Mouse (Mus musculus) cerebellum, adult 2 months (tissue): ENCODE measurements around the gene Klf13. TPM values are rescaled to one million over a fixed set of nuclear protein-coding genes. Genes with fewer than 3 reads are reported as not detected.

Source experiments
- DNase-seq, 2 experiments: peaks; one replicate each; pipeline ENCODE4 v3.0.0; 2021
- H3K27ac ChIP-seq: fragments of 200-500 bp; 2 replicates; pipeline ENCODE4 v1.5.1; 2012; ENCODE audit warnings: low read length, control low read depth, inconsistent platforms; ENCODE audit not compliant: insufficient read depth
- H3K27me3 ChIP-seq: fragments of 200-500 bp; 2 replicates; pipeline ENCODE4 v1.6.1; 2012; ENCODE audit warnings: inconsistent platforms, mild to moderate bottlenecking, low read length, moderate library complexity; ENCODE audit not compliant: control insufficient read depth, insufficient read depth
- H3K4me1 ChIP-seq: fragments of 200-500 bp; 2 replicates; pipeline ENCODE4 v1.6.1; 2011; ENCODE audit warnings: low read length; ENCODE audit not compliant: control insufficient read depth, insufficient read depth
- H3K4me3 ChIP-seq: fragments of 200-500 bp; replicated peaks from 2 replicates; pipeline ENCODE3; 2011; ENCODE audit warnings: mild to moderate bottlenecking, low read depth, low read length, control low read depth; ENCODE audit not compliant: insufficient read depth
- CTCF ChIP-seq: fragments of 200-500 bp; IDR thresholded peaks from 2 replicates; pipeline ENCODE4 v1.5.1; 2011; ENCODE audit warnings: low read depth, mild to moderate bottlenecking, control low read depth, low read length, moderate library complexity, borderline replicate concordance; ENCODE audit not compliant: insufficient read depth
- POLR2A ChIP-seq: fragments of 200-500 bp; IDR thresholded peaks from 2 replicates; pipeline ENCODE4 v1.6.1; 2011; ENCODE audit warnings: low read length, control low read depth, borderline replicate concordance; ENCODE audit not compliant: insufficient read depth
- WGBS: fragments of 180-500 bp; shearing (Covaris S2); methylation state at CpG from one replicate; pipeline ENCODE4 v1.1.7; 2018; 5-methylcytosine and 5-hydroxymethylcytosine counted together
- polyA plus RNA-seq: library from polyadenylated mRNA; depleted of rRNA; stranded (reverse); fragments of >200 nt; gene quantifications from 2 replicates; pipeline ENCODE4 v1.2.3, GENCODE M21; 2012

Gene Klf13
- polyA plus RNA-seq, 1 experiment, result 60.8 TPM

DNA sequence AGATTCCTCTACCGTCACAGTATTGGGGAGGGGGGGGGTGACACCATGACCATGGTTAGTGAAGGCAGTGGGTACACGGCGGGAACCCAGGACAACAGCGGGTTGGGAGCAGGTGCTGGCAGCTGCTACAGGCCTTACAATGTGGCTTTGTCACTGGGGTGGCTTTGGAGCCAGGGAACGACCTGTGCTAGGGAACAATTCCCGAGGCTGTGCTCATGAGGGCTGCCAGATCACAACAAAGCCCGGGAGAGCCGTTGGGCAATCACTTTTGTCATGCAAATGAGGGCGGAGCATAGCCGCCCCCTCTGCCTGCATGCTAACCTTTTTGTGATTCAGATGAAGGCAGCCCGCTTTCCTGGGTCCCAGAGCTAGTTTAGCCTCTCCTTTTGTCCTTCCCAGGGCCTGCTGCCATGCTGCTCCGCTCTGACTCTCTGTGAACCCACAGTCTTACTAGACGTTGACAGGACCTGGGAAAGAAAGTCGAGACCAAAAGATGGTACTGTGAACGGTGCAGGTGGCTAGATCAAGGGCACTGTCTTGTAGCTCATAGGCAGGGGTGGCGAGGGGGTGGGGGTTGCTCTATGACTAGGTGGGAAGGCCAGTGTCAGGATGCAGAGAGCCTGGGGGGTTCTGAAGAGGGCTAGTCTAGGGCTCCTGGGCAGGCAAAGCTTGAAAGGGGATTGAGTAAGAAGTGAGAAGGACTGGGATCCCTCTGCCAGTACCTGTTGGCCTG, 18.4 kb upstream of the Klf13 start:
- DNase-seq, result peak; percentile 11 to 48
- H3K4me1 ChIP-seq, result peaks cover 13% of the 10 kb centered on the region
- no peak overlapping the region; the same call in 1 of the 2 replicates for H3K27ac ChIP-seq
- 62% methylated on average over 16 of the region's 16 CpGs for WGBS
- H3K27me3 ChIP-seq, result no peaks in the 10 kb centered on the region
- no peak for TF ChIP-seq POLR2A
- no peak for TF ChIP-seq CTCF
- H3K4me3 ChIP-seq, result no peak overlapping the region

GRCm38 (mm10) chr7:63956138-63956823, 17.6 kb upstream of the Klf13 start:
- WGBS, result 83% methylated on average over 14 of the region's 14 CpGs

GRCm38 (mm10) chr7:63955440-63955839, 16.7 kb upstream of the Klf13 start:
- no peaks in the 10 kb centered on the region for H3K27me3 ChIP-seq
- H3K4me1 ChIP-seq, result peaks cover 25% of the 10 kb centered on the region
- peak overlapping the region; percentile 28; the same call in 1 of the 2 replicates for H3K27ac ChIP-seq
- H3K4me3 ChIP-seq, result no peak overlapping the region
- no peak for TF ChIP-seq CTCF
- TF ChIP-seq POLR2A, result no peak
- WGBS, result 94% methylated on average over 2 of the region's 2 CpGs
- no peak for DNase-seq

More at GRCm38 (mm10) chr7:63956138-63956823, 17.6 kb upstream of the Klf13 start:
- DNase-seq, result no peak
- peak overlapping the region; percentile 35; the same call in 1 of the 2 replicates for H3K27ac ChIP-seq
- H3K27me3 ChIP-seq, result no peaks in the 10 kb centered on the region
- H3K4me1 ChIP-seq, result peaks cover 20% of the 10 kb centered on the region
- no peak overlapping the region for H3K4me3 ChIP-seq
- no peak for TF ChIP-seq POLR2A

DNA sequence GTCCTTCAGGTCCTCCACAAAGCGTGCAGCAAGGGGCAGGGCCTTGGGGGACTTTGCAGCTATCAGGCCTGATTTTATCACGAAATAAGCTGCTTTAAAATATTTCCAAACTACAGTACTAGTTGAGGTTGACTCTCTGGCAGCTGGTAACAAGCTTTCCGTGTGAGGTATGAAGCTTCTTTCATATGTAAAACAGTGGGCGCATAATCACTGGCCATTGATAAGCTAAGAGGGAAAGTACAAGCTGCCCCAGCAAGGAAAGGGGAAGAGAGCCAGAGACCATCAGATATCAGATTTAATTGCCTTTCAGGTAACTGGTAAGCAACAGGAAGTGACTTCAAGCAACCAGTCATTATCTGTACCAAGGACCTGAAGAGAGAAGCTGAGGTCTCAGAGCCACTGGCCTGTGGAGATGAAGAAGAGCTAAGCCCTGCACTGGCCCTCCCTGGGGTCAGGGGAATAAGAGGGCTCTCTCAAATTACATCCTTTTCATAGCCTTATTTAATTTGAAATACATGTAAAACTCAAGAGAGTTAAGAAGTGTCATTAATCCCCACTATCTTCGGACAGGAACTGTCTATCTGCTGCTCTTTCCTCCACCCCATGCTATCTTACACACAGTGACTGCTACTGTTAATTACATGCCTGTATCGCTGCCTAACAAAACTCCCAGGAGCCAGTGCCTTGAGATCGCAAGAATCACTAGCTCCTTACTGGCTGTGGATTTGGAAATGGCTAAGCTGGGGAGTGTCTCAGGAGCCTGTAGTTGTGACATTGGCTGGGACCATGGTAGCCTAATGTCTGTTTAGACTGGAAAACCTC, 13.6 kb upstream of the Klf13 start:
- no peak for DNase-seq
- 95% methylated on average over 7 of the region's 7 CpGs for WGBS
- Histone ChIP-seq H3K27ac (no peak overlapping the region), H3K4me1 (peaks cover 24% of the 10 kb centered on the region), H3K4me3 (no peak overlapping the region), H3K27me3 (no peaks in the 10 kb centered on the region)
- TF ChIP-seq POLR2A, result no peak
- no peak for TF ChIP-seq CTCF

DNA sequence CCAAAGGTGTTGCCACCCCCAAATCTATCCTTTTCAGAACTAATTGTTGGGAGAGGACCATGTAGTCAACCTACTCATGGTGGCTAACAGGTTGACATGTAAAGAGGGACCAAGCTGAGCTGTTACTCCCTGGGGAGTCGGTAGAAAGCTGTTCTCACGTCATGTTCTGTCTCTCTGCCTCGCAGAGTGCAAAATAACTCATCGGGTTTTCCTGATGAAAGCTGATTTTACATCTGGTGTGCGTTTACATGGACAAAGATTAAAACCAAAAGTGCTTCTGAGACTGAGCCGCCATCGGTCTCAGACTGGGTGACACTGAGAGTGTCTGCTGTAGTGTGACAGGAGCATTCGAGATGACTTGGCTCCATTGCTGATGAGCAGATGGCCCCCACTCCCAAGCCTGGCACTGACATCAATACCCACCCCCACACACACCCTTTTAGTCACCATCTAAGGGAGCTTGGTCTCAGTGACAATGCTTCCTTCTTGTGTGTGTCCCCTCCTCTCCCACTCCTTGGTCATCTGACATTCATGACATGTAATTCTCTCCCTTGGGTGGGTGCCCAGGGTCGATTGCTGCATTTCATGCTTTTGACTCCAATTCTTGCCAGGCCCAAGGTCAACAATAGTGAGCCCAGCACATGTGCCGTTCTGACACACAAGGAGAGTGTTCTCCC, 12.4 kb upstream of the Klf13 start:
- Histone ChIP-seq H3K4me3 (no peak overlapping the region), H3K27me3 (no peaks in the 10 kb centered on the region), H3K4me1 (peaks cover 15% of the 10 kb centered on the region), H3K27ac (peak overlapping the region; percentile 57; the same call in 1 of the 2 replicates)
- peak; percentile 58 to 68 for DNase-seq
- WGBS, result 21% methylated on average over 10 of the region's 10 CpGs
- TF ChIP-seq POLR2A (no peak), CTCF (no peak)

- Histone ChIP-seq H3K4me1 (peaks cover 15% of the 10 kb centered on the region), H3K4me3 (no peak overlapping the region), H3K27ac (no peak overlapping the region), H3K27me3 (no peaks in the 10 kb centered on the region)
- 82% methylated on average over 3 of the region's 3 CpGs for WGBS
- TF ChIP-seq CTCF (no peak), POLR2A (no peak)
- DNase-seq, result no peak
These were observed 10.5 kb upstream of the Klf13 start for GRCm38 (mm10) chr7:63949176-63949575.
